Mouse (Mus musculus): ENCODE results near the gene Prmt1.

The Prmt1 gene

GRCm38 (mm10) chr7:44974383-44975116 is 11.8 kb downstream of the Prmt1 start, which contains the start of gene Cpt1c:
Gene Cpt1c, minus strand, starts transcription at chr7:44974851.
- peak; percentile 82 for DNase-seq

- DNase-seq, result no peak
These were observed 12.8 kb downstream of the Prmt1 start for GRCm38 (mm10) chr7:44973415-44974130.

GRCm38 (mm10) chr7:44971142-44971541 is 15.2 kb downstream of the Prmt1 start:
- DNase-seq, result no peak

- DNase-seq, result peak; percentile 92
These were observed 16.1 kb downstream of the Prmt1 start for GRCm38 (mm10) chr7:44970231-44970691.

- DNase-seq, result no peak
These were observed 19.7 kb downstream of the Prmt1 start for GRCm38 (mm10) chr7:44966638-44967037.

- DNase-seq, result no peak
These were observed 20.4 kb downstream of the Prmt1 start for GRCm38 (mm10) chr7:44965975-44966374.

- no peak for DNase-seq
These were observed 21.4 kb downstream of the Prmt1 start for GRCm38 (mm10) chr7:44964990-44965389.

- no peak for DNase-seq
These were observed 23.5 kb downstream of the Prmt1 start for GRCm38 (mm10) chr7:44962831-44963230.

GRCm38 (mm10) chr7:44962337-44962736 is 24.0 kb downstream of the Prmt1 start:
- DNase-seq, result no peak

GRCm38 (mm10) chr7:44960512-44960910 is 25.9 kb downstream of the Prmt1 start:
- DNase-seq, result no peak

GRCm38 (mm10) chr7:44959874-44960511 is 26.4 kb downstream of the Prmt1 start:
- no peak for DNase-seq

- no peak for DNase-seq
These were observed 27.1 kb downstream of the Prmt1 start for GRCm38 (mm10) chr7:44959281-44959680.

GRCm38 (mm10) chr7:44958208-44958607 is 28.2 kb downstream of the Prmt1 start:
- peak; percentile 63 for DNase-seq

GRCm38 (mm10) chr7:44957183-44957835 is 29.1 kb downstream of the Prmt1 start:
- peak; percentile 32 for DNase-seq

- DNase-seq, result no peak
These were observed 30.1 kb downstream of the Prmt1 start for GRCm38 (mm10) chr7:44956266-44956665.

GRCm38 (mm10) chr7:44955628-44956027 is 30.7 kb downstream of the Prmt1 start:
- no peak for DNase-seq

GRCm38 (mm10) chr7:44954091-44954885 is 32.1 kb downstream of the Prmt1 start:
- no peak for DNase-seq

GRCm38 (mm10) chr7:44953561-44953960 is 32.8 kb downstream of the Prmt1 start:
- DNase-seq, result no peak

GRCm38 (mm10) chr7:44952611-44953306 is 33.6 kb downstream of the Prmt1 start:
- DNase-seq, result peak; percentile 96

GRCm38 (mm10) chr7:44951960-44952359 is 34.4 kb downstream of the Prmt1 start:
- DNase-seq, result peak; percentile 84

- DNase-seq, result no peak
These were observed 36.4 kb downstream of the Prmt1 start for GRCm38 (mm10) chr7:44949922-44950321.

- no peak for DNase-seq
These were observed 43.5 kb downstream of the Prmt1 start, which contains the start of gene Tsks for GRCm38 (mm10) chr7:44942904-44943303. Gene Tsks, plus strand, starts transcription at chr7:44943204.
